Mouse (Mus musculus): ENCODE measurements around the gene Vwa8. TPM values are rescaled to one million over a fixed set of nuclear protein-coding genes. Genes with fewer than 3 reads are reported as not detected.

Vwa8 gene
- polyA plus RNA-seq, 1 experiment = 8.7 TPM

- Histone ChIP-seq H3K4me1 (replicated peaks; ENCODE audit: control insufficient read depth, insufficient read depth, low read length) (peaks cover 26% of the 10 kb centered on the region), H3K4me3 (ENCODE audit: control insufficient read depth, insufficient read depth, low read length) (no peak overlapping the region), H3K36me3 (ENCODE audit: control insufficient read depth, insufficient read depth, low read length) (no peaks in the 10 kb centered on the region), H3K27ac (ENCODE audit: control insufficient read depth, insufficient read depth, low read length) (no peak overlapping the region), H3K27me3 (ENCODE audit: control insufficient read depth, insufficient read depth, low read length) (no peaks in the 10 kb centered on the region)
- no peak for DNase-seq
- 83% methylated on average over 5 of the region's 5 CpGs for WGBS
- TF ChIP-seq POLR2A (IDR thresholded peaks at IDR 0.05; ENCODE audit: control insufficient read depth, extremely low read depth, insufficient read depth, low read length, poor library complexity) = no peak
- no peak for TF ChIP-seq CTCF (IDR thresholded peaks at IDR 0.05; ENCODE audit: borderline replicate concordance, control insufficient read depth, extremely low read depth, insufficient read depth, low read length, poor library complexity)
These were observed 403.0 kb downstream of the Vwa8 start for GRCm38 (mm10) chr14:79251727-79252285.

Other genes starting within 250 kb of the Vwa8 start
- gene Dgkh, start 116.3 kb upstream of the Vwa8 start, polyA plus RNA-seq (2012; rRNA removed) = 0.84 and 0.88 TPM in 2 replicates